Mouse (Mus musculus): ENCODE data around the gene Gimap8. TPM values are rescaled to one million over a fixed set of nuclear protein-coding genes. Genes with fewer than 3 reads are reported as not detected.

The Gimap8 gene
- 194 TPM for polyA plus RNA-seq (2017; shearing (Covaris generic))

DNA sequence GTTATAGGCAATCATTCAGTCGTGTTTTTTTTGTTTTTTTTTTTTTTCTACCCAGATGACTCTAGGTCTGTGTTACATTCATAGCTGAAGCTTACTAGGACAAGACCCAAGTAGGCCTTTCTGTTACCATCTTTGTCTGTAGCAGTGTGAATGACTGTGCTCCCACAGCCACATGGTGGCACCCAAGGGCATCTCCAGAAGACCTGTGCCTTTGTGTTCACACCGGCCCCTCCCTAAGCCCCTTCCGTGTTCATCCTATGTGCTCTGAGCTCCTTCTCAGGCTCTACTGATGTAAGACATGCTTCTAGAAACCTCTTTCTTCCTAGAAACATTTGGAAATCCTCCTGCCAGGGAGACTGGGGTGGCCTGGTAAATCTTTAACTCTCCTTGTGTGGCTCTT lies at the start of gene Gimap8:
Gene Gimap8, plus strand, starts transcription at position 240 of the 400 bp plus-strand sequence.

DNA sequence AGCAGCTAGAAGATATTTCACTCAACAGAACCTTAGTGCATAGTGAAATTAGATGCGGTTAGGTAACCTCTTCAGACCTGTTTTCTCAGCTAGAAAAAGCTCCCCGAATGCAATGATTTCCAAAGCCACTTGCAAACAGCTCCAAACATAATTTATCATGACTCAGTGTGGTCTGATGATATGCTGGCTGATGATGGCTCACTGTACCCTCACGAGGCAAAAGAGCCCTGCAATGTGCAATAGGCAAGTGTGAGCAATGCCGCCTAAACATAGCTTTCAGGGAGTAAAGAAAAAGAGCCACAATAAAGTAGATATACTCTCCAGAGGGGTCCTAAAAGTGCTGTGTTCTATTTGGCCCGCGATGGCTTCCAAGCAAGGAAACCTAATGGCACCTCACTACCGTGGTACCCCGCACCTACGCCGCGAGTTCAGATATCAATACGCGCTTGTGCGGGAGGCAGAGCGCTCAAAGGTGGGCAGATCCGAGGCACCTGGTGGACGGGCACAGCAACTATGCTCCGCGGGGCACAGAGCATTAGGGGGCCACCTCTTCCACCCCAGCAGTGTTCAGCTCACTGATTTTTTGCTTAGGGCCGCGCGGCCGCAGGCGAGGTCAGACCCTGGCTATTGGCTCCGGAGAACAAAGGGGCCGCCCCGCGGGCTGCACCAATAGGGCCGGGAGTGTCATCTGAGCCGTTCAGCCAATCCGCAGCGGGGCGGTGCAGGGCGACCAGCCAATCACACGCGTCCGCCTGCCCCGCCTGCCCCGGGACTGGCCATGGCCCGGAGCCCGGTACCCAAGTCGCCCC lies 45.6 kb upstream of the Gimap8 start, which contains the start of gene Zfp775:
Gene Zfp775, plus strand, starts transcription at position 793 of the 809 bp plus-strand sequence.

DNA sequence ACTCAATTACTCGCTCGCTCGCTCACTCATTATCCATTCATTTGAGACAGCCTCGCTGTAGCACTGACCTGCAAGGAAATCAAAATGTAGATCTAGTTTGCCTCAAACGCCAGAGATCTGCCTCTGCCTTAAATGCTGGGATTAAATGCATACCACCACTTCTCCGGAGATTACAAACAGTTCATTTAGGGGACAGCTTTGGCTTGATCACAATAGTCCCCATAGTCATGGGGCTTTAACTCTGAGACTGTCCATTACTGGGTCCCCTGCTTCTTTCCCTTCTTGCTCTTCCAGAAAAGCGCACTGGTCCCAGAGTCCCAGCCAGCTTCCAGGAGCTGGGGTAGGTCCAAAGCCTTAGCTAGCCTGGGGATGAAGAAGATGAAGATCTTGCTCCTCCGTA lies 20.6 kb upstream of the Gimap8 start, which contains the start of gene AI854703:
Gene AI854703, plus strand, starts transcription at position 301 of the 400 bp plus-strand sequence.

GRCm38 (mm10) chr6:48675931-48676859 lies 29.2 kb downstream of the Gimap8 start, which contains the start of gene Gimap9:
TSS of gene Gimap9 (plus strand) at chr6:48676129.

DNA sequence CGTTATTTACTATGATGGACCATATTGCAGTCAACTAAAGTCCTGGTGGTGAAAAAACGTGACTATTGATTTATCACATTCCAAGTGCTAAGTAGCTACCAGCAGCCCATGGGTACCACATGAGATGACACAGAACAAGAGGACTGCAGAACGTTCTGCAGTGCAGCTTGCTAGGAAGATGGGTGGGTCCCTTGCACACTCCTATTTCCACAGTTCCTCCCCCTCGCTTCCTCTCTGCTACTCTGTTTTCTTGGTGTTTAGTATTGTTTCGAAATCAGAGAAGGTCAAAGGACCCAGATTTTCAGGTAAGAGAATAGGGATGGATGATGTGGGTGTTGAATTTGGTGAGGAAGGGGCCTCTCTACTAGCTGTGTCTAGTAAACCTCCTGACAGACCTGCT lies 37.3 kb downstream of the Gimap8 start, which contains the start of gene Gimap4:
Gene Gimap4, plus strand, starts transcription at position 231 of the 400 bp plus-strand sequence.

Other genes starting within 250 kb of the Gimap8 start
- gene Zfp467, start 201.4 kb upstream of the Gimap8 start, polyA plus RNA-seq (2017; shearing (Covaris generic)), result 14.2 TPM
- gene Sspo, start 199.0 kb upstream of the Gimap8 start, polyA plus RNA-seq (2017; shearing (Covaris generic)), result 0.21 TPM
- gene Atp6v0e2, start 109.6 kb upstream of the Gimap8 start, polyA plus RNA-seq (2017; shearing (Covaris generic)), result 0.29 TPM
- 57.5 TPM for gene Lrrc61, start 92.4 kb upstream of the Gimap8 start, polyA plus RNA-seq (2017; shearing (Covaris generic))
- gene Rarres2, start 74.4 kb upstream of the Gimap8 start, polyA plus RNA-seq (2017; shearing (Covaris generic)), result not detected
- gene Gm45021, start 57.6 kb upstream of the Gimap8 start, polyA plus RNA-seq (2017; shearing (Covaris generic)), result not detected
- gene Repin1, start 53.4 kb upstream of the Gimap8 start, polyA plus RNA-seq (2017; shearing (Covaris generic)), result 3.4 TPM
- not detected for gene Gm44965, start 53.3 kb upstream of the Gimap8 start, polyA plus RNA-seq (2017; shearing (Covaris generic))
- gene Zfp775, start 45.2 kb upstream of the Gimap8 start, polyA plus RNA-seq (2017; shearing (Covaris generic)), result 3.3 TPM
- gene AI854703, start 20.5 kb upstream of the Gimap8 start, polyA plus RNA-seq (2017; shearing (Covaris generic)), result 5.2 TPM
- 285 TPM for gene Gimap9, start 28.9 kb downstream of the Gimap8 start, polyA plus RNA-seq (2017; shearing (Covaris generic))
- 1,424 TPM for gene Gimap4, start 37.3 kb downstream of the Gimap8 start, polyA plus RNA-seq (2017; shearing (Covaris generic))
- 1,045 TPM for gene Gimap6, start 61.0 kb downstream of the Gimap8 start, polyA plus RNA-seq (2017; shearing (Covaris generic))
- gene Gm28053, start 71.4 kb downstream of the Gimap8 start, polyA plus RNA-seq (2017; shearing (Covaris generic)), result 29.9 TPM
- 306 TPM for gene Gimap7, start 71.4 kb downstream of the Gimap8 start, polyA plus RNA-seq (2017; shearing (Covaris generic))
- 196 TPM for gene Gimap1, start 91.8 kb downstream of the Gimap8 start, polyA plus RNA-seq (2017; shearing (Covaris generic))
- gene Gimap5, start 99.0 kb downstream of the Gimap8 start, polyA plus RNA-seq (2017; shearing (Covaris generic)), result 259 TPM
- gene Gimap3, start 123.6 kb downstream of the Gimap8 start, polyA plus RNA-seq (2017; shearing (Covaris generic)), result 2,133 TPM
- gene Tmem176a, start 193.7 kb downstream of the Gimap8 start, polyA plus RNA-seq (2017; shearing (Covaris generic)), result 12.9 TPM
- gene Tmem176b, start 194.3 kb downstream of the Gimap8 start, polyA plus RNA-seq (2017; shearing (Covaris generic)), result 18.8 TPM
- not detected for gene Aoc1, start 225.7 kb downstream of the Gimap8 start, polyA plus RNA-seq (2017; shearing (Covaris generic))

Data from CD4-positive, CD25-positive, alpha-beta regulatory T cell, adult 9 weeks (primary cell).